Mouse (Mus musculus): ENCODE data around the gene Itih5. TPM values are rescaled to one million over a fixed set of nuclear protein-coding genes. Genes with fewer than 3 reads are reported as not detected.

The Itih5 gene
- total and polyA plus RNA-seq, 2 experiments: 4.6 to 7.4 TPM

DNA sequence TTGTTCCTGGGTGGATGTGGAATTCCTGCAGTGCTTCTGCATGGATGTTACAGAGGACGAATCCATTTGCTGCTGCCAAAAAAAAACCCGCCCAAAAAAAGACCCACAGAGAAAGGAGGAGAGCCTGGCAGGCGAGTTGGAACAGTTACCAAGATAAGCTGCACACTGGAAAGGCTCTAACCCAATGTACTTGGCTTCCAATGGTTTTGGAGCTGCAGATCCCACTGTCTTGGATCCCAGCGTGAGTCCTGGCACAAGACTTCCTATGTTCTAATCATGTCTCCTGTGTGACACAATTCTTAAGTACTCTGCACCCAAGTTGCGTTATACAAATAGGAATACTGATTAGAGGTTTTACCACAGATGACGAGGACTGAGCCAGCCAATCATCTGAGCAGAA lies 78.6 kb downstream of the Itih5 start:
- H3K36me3 ChIP-seq (ENCODE audit: control insufficient read depth, insufficient read depth, low read length): no peaks in the 10 kb centered on the region; the same call in 1 of the 2 replicates
- H3K4me1 ChIP-seq (ENCODE audit: control insufficient read depth, insufficient read depth, low read length): no peaks in the 10 kb centered on the region
- no peak overlapping the region for H3K4me3 ChIP-seq (ENCODE audit: insufficient read depth, low read depth, low read length)
- DNase-seq (ENCODE audit: extremely low read depth, low read depth, low spot score): no peak
- no peak overlapping the region for H3K27ac ChIP-seq (replicated peaks; ENCODE audit: insufficient read depth, low read depth, low read length)
- no peaks in the 10 kb centered on the region for H3K79me2 ChIP-seq (ENCODE audit: control insufficient read depth, insufficient read depth, low read length)
- no peaks in the 10 kb centered on the region for H3K27me3 ChIP-seq (ENCODE audit: control insufficient read depth, insufficient read depth, low read length)
- TF ChIP-seq POLR2A (IDR thresholded peaks at IDR 0.05; ENCODE audit: extremely low read depth, insufficient read depth, low read length): no peak
- 74% methylated on average over 6 of the region's 6 CpGs for WGBS
- no peak overlapping the region for H3K9ac ChIP-seq (ENCODE audit: low read depth, low read length)

GRCm38 (mm10) chr2:10236554-10236953 lies 83.2 kb downstream of the Itih5 start:
- no peak for TF ChIP-seq POLR2A (IDR thresholded peaks at IDR 0.05; ENCODE audit: extremely low read depth, insufficient read depth, low read length)
- no peak for TF ChIP-seq CTCF (IDR thresholded peaks at IDR 0.05; ENCODE audit: low read depth, low read length)
- Histone ChIP-seq H3K27ac (replicated peaks; ENCODE audit: insufficient read depth, low read depth, low read length) (no peak overlapping the region), H3K36me3 (ENCODE audit: control insufficient read depth, insufficient read depth, low read length) (peaks cover 3% of the 10 kb centered on the region; the same call in 1 of the 2 replicates), H3K4me1 (ENCODE audit: control insufficient read depth, insufficient read depth, low read length) (no peaks in the 10 kb centered on the region), H3K4me3 (ENCODE audit: insufficient read depth, low read depth, low read length) (no peak overlapping the region), H3K9ac (ENCODE audit: low read depth, low read length) (no peak overlapping the region), H3K79me2 (ENCODE audit: control insufficient read depth, insufficient read depth, low read length) (no peaks in the 10 kb centered on the region), H3K27me3 (ENCODE audit: control insufficient read depth, insufficient read depth, low read length) (no peaks in the 10 kb centered on the region)
- WGBS: 93% methylated on average over 2 of the region's 2 CpGs
- DNase-seq (ENCODE audit: extremely low read depth, low read depth, low spot score): no peak

DNA sequence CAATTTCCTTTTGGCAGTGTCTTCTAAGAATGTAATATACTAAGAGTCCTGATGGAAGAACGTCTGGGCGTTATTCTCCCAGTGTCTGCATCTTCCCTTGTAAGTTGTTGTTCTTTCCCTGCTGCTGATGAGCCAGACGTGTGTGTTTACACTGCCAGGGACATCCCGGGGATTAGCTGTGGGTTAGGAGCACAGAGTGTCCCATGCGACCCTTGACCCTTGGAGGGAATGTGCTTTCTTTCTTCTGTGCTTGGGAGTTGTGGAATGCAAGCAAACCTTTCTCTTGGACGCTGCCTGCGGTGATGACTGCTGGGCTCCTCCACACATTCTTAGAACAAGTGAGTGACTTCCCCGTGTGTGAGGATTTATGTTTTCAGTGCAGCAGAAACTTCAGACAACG lies 89.6 kb downstream of the Itih5 start:
- H3K4me1 ChIP-seq (ENCODE audit: control insufficient read depth, insufficient read depth, low read length): no peaks in the 10 kb centered on the region; the same call in 1 of the 2 replicates
- H3K9ac ChIP-seq (ENCODE audit: low read depth, low read length): no peak overlapping the region
- DNase-seq (ENCODE audit: extremely low read depth, low read depth, low spot score): peak; percentile 16
- H3K36me3 ChIP-seq (ENCODE audit: control insufficient read depth, insufficient read depth, low read length): peaks cover 3% of the 10 kb centered on the region; the same call in 1 of the 2 replicates
- no peak overlapping the region for H3K27ac ChIP-seq (replicated peaks; ENCODE audit: insufficient read depth, low read depth, low read length)
- no peak overlapping the region for H3K4me3 ChIP-seq (ENCODE audit: insufficient read depth, low read depth, low read length)
- 28% methylated on average over 9 of the region's 9 CpGs for WGBS
- no peaks in the 10 kb centered on the region for H3K79me2 ChIP-seq (ENCODE audit: control insufficient read depth, insufficient read depth, low read length)
- no peaks in the 10 kb centered on the region for H3K27me3 ChIP-seq (ENCODE audit: control insufficient read depth, insufficient read depth, low read length)
- TF ChIP-seq CTCF (IDR thresholded peaks at IDR 0.05; ENCODE audit: low read depth, low read length) (no peak), POLR2A (IDR thresholded peaks at IDR 0.05; ENCODE audit: extremely low read depth, insufficient read depth, low read length) (no peak)

DNA sequence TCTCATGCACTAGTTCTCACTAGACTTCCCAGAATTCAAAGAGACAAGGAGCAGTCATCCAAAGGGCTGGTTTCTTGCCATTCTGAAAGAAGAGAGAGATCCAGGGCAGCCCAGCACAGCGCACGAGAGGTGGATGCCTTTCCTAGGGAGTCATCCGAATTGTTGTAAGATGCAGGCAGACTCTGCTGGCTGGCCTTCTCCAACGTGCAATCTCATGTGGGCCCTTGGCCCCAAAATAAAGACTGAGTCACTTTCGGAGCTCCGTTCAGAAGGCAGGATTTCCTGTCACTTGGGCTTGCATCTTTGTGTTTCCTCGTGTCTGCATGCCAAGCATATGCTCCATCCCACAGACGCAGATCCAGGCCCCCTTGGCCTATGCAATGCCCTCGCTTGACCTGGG lies 97.1 kb downstream of the Itih5 start:
- Histone ChIP-seq H3K27me3 (ENCODE audit: control insufficient read depth, insufficient read depth, low read length) (no peaks in the 10 kb centered on the region), H3K36me3 (ENCODE audit: control insufficient read depth, insufficient read depth, low read length) (no peaks in the 10 kb centered on the region), H3K4me3 (ENCODE audit: insufficient read depth, low read depth, low read length) (no peak overlapping the region), H3K79me2 (ENCODE audit: control insufficient read depth, insufficient read depth, low read length) (no peaks in the 10 kb centered on the region), H3K27ac (replicated peaks; ENCODE audit: insufficient read depth, low read depth, low read length) (no peak overlapping the region), H3K9ac (ENCODE audit: low read depth, low read length) (no peak overlapping the region), H3K4me1 (ENCODE audit: control insufficient read depth, insufficient read depth, low read length) (no peaks in the 10 kb centered on the region)
- no peak for DNase-seq (ENCODE audit: extremely low read depth, low read depth, low spot score)
- WGBS: 80% methylated on average over 9 of the region's 9 CpGs
- no peak for TF ChIP-seq POLR2A (IDR thresholded peaks at IDR 0.05; ENCODE audit: extremely low read depth, insufficient read depth, low read length)
- no peak for TF ChIP-seq CTCF (IDR thresholded peaks at IDR 0.05; ENCODE audit: low read depth, low read length)

- Histone ChIP-seq H3K36me3 (ENCODE audit: control insufficient read depth, insufficient read depth, low read length) (no peaks in the 10 kb centered on the region), H3K79me2 (ENCODE audit: control insufficient read depth, insufficient read depth, low read length) (no peaks in the 10 kb centered on the region), H3K4me1 (ENCODE audit: control insufficient read depth, insufficient read depth, low read length) (no peaks in the 10 kb centered on the region), H3K27me3 (ENCODE audit: control insufficient read depth, insufficient read depth, low read length) (no peaks in the 10 kb centered on the region), H3K4me3 (ENCODE audit: insufficient read depth, low read depth, low read length) (no peak overlapping the region), H3K9ac (ENCODE audit: low read depth, low read length) (no peak overlapping the region), H3K27ac (replicated peaks; ENCODE audit: insufficient read depth, low read depth, low read length) (no peak overlapping the region)
- TF ChIP-seq CTCF (IDR thresholded peaks at IDR 0.05; ENCODE audit: low read depth, low read length) (no peak), POLR2A (IDR thresholded peaks at IDR 0.05; ENCODE audit: extremely low read depth, insufficient read depth, low read length) (no peak)
- 78% methylated on average over 4 of the region's 4 CpGs for WGBS
- DNase-seq (ENCODE audit: extremely low read depth, low read depth, low spot score): no peak
Measured at GRCm38 (mm10) chr2:10250926-10251325, 97.6 kb downstream of the Itih5 start.

GRCm38 (mm10) chr2:10251466-10251865 lies 98.1 kb downstream of the Itih5 start:
- TF ChIP-seq CTCF (IDR thresholded peaks at IDR 0.05; ENCODE audit: low read depth, low read length) (no peak), POLR2A (IDR thresholded peaks at IDR 0.05; ENCODE audit: extremely low read depth, insufficient read depth, low read length) (no peak)
- Histone ChIP-seq H3K9ac (ENCODE audit: low read depth, low read length) (no peak overlapping the region), H3K79me2 (ENCODE audit: control insufficient read depth, insufficient read depth, low read length) (no peaks in the 10 kb centered on the region), H3K4me1 (ENCODE audit: control insufficient read depth, insufficient read depth, low read length) (no peaks in the 10 kb centered on the region), H3K27me3 (ENCODE audit: control insufficient read depth, insufficient read depth, low read length) (no peaks in the 10 kb centered on the region), H3K27ac (replicated peaks; ENCODE audit: insufficient read depth, low read depth, low read length) (no peak overlapping the region), H3K4me3 (ENCODE audit: insufficient read depth, low read depth, low read length) (no peak overlapping the region), H3K36me3 (ENCODE audit: control insufficient read depth, insufficient read depth, low read length) (no peaks in the 10 kb centered on the region)
- DNase-seq (ENCODE audit: extremely low read depth, low read depth, low spot score): no peak
- 93% methylated on average over 9 of the region's 9 CpGs for WGBS
